Mouse (Mus musculus): ENCODE measurements around the gene Pias1. TPM values are rescaled to one million over a fixed set of nuclear protein-coding genes. Genes with fewer than 3 reads are reported as not detected.
"Not testable (repeated sequence)": the region's sequence is repeated elsewhere in the genome, so short reads cannot be mapped to it uniquely, and the experiment has no call there.

Gene Pias1
- total RNA-seq, 2 experiments from 2014 or later: 63.6 to 70.2 TPM

GRCm38 (mm10) chr9:62940966-62941365 is 46.8 kb downstream of the Pias1 start:
- DNase-seq: no peak

DNA sequence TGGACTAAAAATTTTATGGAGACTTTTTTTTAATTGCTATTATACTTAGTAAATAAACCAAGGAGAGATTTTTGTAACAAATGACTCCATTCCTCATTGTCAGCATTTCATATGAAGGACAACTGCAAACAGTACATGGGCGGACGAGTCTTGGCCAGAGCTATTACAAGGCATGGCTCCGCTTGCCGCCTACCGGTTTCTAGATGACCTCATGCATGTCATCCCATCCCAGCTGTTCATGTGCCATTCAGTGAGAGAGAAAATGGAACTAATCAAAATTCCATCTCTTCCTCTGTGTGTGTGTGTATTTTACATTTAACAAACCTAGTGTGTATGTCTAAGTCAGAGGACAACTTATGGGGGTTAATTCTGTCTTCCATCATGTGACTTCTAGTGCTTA is 51.9 kb downstream of the Pias1 start:
- DNase-seq: no peak

DNA sequence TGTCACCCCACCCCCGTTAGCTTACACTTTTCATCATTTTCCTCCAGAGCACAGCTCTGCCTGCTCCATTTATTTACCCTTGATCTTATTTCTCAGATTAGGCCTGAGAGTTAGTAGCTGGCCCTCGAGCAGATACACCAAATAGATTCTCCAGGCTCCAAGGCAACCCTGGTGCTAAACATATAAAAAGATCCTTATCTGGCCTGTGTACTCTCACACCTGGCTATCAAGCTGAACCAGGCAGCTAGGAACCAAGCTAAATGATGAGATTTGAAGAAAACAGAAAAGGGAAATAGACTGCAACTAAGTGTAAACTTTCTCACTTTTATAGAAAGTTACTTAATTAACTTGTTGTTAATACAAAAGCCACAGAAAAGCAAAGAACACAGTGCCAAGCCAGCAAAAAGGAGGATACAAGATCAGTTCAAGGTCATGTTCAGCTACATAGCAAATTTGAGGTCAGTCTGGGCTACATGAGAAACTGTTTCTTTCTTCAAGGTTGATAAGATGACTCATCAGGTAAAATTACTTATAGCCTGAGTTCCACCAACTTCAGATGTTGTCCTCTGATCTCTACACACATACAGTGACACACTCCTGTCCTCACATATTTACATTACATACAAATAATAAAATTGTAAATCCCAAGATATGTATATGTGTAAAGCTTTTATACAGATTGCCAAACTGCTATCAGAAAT is 52.9 kb downstream of the Pias1 start:
- no peak for DNase-seq

GRCm38 (mm10) chr9:62932575-62933339 is 55.0 kb downstream of the Pias1 start:
- DNase-seq: no peak

DNA sequence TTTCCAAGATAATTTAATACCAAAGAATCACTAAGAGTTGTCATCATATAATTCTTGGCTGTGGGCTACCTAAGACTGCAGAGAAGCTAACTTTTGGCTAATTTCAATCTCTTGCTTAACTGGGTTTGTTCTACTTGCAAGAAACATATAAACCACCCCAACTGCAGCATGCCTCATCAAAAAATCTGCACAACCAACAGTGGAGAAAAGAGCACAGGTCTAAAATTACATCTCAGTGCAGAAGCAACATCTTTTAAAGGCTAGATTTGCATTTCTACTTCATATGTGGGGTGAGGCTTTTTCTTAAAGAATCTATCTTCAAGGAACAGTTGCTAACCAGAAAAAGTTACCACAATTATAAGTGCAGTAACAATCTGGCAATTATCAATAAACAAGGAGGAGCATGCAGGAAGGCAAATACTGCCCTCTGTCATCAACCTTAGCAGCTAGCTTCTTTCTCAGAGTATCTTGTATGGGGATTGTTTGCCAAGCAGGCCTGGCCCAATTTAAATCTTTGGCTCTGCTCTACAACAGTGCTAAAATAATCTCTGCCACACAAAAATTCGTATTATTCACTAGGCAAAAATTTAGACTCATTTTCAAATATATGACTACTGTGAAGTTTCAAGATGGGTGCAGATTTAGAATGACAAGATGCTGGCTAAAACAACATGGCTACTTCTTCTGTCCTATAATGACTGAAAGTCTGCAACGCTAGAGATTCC is 62.7 kb downstream of the Pias1 start:
- DNase-seq: no peak

DNA sequence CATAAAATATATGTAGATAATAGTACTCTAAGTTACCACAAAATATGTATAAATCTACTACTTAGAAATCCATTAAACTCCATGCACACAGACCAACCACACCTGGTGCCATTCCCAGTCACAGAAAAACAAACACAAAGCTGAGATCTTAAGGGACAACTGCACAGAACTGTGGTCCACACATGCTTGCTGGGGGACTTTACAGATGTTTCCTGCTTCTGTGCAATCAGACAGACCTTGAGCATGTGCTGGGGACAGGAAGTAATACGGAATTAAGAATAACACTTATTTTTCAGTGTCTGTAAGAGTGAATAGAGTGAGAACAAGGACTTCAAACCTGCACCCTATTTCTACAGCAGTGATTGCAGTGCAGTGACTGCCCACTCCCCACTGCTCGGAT is 66.8 kb downstream of the Pias1 start:
- DNase-seq: no peak

GRCm38 (mm10) chr9:62917059-62917458 is 70.7 kb downstream of the Pias1 start:
- DNase-seq: no peak

DNA sequence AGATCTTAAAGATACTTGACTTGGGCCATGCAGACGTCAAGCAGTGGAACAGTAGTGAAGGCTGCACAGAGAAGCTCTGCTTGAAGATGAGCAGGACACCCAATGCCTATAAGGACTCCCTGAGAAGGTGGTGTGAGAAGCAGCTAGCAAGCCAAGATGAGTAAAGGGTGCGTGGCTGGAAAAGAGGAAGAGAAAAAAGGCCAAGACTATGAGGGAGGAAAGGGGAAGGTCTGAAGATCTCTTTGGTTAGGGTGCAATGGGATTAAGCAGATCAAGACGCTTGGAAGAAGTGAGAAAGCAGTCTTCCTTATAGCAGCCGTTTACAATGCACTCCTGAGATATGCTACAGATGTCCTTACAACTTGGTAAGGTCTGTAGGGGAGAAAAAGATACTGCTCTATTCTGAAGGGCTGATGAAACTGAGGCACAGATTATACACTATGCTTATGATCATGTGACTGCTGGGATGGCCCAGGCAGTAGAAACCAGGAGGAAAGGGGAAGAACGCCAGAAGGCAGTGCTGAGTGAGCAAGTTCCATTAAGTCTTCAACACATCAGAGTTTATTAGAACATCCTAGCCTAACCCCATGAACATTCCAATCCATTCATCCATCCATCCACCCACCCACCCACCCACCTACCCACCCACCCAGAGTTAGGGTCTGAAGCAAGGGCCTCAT is 74.2 kb downstream of the Pias1 start:
- no peak for DNase-seq

DNA sequence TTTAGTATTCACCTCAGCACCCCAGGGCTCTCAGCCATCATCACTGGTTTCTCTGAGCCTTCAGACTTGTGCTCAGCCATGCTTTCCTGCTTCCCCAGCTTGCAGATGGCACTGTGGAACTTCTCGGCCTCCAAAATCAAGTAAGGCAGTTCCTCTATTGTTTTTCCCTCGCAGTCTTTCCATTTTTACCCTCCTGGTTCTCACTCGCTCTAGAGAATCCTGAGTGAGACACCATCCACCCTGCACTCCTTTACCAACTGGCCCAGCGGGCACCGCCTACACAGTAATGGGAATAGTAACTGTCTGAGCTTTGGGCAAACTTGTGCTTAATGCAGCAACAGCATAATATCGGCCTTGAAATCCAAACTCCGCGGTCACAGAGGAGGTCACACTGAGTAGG is 82.7 kb downstream of the Pias1 start:
- DNase-seq: no peak

DNA sequence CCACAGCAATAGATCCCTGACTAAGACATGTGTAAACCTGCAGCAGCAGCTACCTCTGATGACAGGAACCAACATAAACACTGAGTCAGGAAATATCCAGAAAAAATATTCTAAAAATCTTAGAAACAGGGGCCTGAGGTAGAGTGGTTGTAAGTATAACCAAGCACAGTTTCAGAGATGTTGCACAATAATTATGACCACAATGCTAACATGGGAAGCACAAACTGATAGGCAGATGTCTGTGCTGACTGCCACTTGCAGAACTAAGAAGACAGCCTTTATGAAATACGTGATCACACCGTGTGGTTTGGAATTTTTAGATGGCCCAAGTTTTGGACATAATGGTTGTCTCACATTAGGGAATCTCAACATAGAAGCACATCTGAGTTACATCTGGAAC is 83.9 kb downstream of the Pias1 start:
- no peak for DNase-seq

GRCm38 (mm10) chr9:62901736-62902135 is 86.0 kb downstream of the Pias1 start:
- DNase-seq: no peak

DNA sequence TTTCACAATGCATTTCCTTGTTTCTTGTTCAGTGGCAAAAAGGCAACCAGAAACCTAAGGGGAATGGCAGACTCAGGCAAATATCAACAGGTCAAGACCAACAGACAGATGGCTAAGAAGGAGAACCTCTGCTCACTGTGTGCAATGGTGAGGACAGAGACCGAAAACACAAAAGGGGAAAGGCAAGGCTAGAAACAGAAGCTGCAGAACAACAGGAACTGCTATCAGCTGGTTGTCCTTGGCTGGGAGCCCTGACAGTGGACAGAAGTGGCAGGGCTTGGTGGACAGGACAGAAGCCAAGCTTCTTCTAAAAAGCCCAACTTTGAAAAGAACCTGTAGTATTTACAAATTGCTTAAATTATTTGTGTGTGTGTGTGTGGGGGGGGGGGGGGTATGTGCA is 93.2 kb downstream of the Pias1 start:
- no peak for DNase-seq

DNA sequence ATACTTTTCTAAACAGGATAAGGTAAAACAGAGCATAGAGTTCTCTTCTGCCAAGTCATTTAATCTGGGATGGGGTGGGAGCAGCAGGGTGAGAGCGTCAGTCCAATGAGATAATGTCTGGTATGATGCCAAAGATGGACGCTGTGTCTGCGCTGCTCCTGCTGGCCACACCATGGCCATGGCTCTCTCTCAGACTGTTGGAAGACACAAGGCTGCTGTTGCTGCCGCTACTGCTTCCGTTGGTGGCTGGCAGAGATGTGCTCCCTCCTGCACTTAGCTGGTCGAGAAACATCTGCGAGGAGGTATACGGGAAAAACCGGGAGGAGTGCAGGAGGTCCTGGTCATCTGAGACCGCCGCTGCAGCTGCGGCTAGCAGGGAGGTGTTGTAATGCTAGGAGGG is 105.9 kb downstream of the Pias1 start:
- DNase-seq: peak in 1 of 2 experiments; percentile 9

DNA sequence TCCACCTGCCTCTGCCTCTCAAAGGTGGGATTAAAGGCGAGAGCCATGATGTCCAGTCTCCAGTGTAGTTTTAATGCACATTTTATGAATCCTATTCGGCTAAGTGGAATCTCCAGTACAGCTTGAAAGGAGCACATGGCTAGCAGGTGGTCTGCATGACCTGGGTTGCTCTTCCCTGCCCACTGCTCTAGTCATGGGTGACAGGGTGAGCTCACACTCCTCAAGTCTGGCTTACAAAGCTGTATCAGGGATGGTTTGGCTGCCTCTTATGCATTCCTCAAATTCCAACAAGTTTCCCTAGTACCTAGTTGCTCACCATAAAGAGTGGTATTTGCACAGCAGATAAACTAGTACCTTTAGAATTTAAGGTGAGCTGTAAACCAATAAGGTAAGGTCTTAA is 109.9 kb downstream of the Pias1 start:
- DNase-seq: no peak

GRCm38 (mm10) chr9:62876966-62877616 is 110.6 kb downstream of the Pias1 start:
- DNase-seq: no peak

DNA sequence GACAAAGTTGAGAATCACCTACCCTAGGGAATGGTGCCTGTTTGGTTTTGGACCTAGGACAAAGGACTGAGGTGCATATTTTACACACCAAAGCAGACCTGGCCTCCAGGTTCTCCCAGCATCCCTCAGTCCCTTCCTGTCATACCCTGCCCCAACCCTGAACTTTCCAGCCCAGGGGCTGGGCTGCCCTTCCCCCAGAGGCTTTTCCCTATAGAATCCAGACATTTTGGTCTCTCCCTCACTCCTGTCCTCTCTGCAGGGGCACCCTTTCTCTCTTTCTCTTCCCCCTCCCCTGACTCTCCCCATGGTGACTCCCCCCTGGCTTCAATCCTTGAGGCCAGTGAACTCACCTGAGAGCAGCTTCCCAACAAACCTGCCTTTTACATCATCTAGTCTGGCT is 117.0 kb downstream of the Pias1 start:
- DNase-seq: no peak

DNA sequence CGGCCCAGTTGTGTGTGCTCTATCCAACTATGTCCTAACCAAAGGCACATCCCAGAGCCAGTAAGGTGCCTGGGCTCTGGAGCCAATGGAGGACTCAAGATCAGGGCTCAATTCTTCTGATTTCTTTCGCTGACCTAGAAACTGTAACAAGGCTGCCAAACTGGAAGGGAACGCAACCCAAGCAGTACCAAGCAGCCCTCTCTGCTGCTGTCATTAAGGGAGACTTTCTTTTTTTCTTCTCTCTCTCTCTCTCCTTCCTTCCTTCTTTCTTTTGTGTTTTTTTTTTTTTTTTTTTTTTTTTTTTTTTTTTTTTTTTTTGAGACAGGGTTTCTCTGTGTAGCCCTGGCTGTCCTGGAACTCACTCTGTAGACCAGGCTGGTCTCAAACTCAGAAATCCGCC is 118.5 kb downstream of the Pias1 start:
- DNase-seq: not testable (repeated sequence)

DNA sequence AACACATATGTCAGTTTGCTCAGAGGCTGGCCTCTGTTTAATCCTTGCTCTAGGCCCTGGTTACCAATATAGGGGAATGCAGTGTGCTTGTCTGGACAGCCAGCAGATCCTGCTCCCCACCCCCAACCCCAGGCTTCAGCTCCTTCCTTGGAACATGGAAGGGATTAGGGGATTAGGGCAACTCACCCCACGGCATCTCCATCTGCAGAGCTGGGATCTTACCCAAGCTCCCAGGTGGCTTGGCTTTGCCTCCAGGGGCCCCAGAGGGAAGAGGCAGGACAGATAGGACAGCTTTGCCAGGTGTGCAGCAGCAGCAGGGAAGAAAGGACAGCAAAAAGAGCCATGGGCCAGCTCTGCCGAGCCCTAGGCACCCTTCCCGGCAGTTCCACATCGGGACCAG is 126.9 kb downstream of the Pias1 start:
- no peak for DNase-seq

GRCm38 (mm10) chr9:62860102-62860501 is 127.6 kb downstream of the Pias1 start:
- not testable (repeated sequence) for DNase-seq

GRCm38 (mm10) chr9:62858266-62859019 is 129.3 kb downstream of the Pias1 start:
- DNase-seq: no peak

- DNase-seq: no peak
These were observed 129.9 kb downstream of the Pias1 start, which contains the start of gene Calml4 for GRCm38 (mm10) chr9:62857719-62858261. Gene Calml4 (plus strand): TSS chr9:62858080.
